Mouse (Mus musculus): ENCODE data around the gene Blcap. TPM values are rescaled to one million over a fixed set of nuclear protein-coding genes. Genes with fewer than 3 reads are reported as not detected.
A peak's percentile ranks its signal among the peaks of the same experiment; 100 is the strongest.

The Blcap gene
- polyA plus RNA-seq, 1 experiment from 2014 or later: 76.0 TPM

DNA sequence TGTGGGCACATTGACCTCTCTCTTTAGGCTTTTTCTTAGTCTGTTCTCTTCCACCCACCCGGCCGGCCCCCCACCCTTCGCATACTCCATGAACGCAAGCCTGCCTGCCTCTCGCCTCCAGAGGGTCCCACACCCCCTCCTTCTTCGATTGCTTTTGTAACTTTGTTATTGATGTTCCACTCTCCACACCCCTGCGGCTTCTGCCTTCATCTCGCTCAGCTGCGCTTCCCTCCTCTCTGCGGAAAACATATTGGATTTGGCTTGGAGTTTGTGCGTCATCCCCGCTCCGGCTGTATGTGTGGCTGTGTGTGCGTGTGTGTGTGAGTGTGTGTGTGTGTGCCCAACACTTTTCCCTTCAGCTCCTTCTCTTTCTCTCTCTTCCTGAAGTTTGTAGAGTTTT, 64.3 kb downstream of the Blcap start:
- no peaks in the 10 kb centered on the region for H3K27me3 ChIP-seq (ENCODE audit: control insufficient read depth, insufficient read depth, low read length)
- no peaks in the 10 kb centered on the region for H3K36me3 ChIP-seq (ENCODE audit: control insufficient read depth, insufficient read depth, low read length)
- no peak overlapping the region; the same call in 1 of the 2 replicates for H3K4me2 ChIP-seq (ENCODE audit: low read depth, severe bottlenecking)
- no peak overlapping the region for H3K4me3 ChIP-seq (ENCODE audit: low read depth, low read length)
- no peaks in the 10 kb centered on the region for H3K9me3 ChIP-seq (ENCODE audit: control insufficient read depth, low read length)
- no peak overlapping the region for H3K27ac ChIP-seq (replicated peaks; ENCODE audit: low read depth, low read length)
- no peak overlapping the region for H3K9ac ChIP-seq (ENCODE audit: low read length)
- H3K4me1 ChIP-seq (ENCODE audit: control insufficient read depth, insufficient read depth, low read length): peaks cover 11% of the 10 kb centered on the region
- no peak for ATAC-seq (ENCODE audit: insufficient number of reproducible peaks, low FRiP score, low TSS enrichment, low read depth)
- WGBS: 41% methylated on average over 14 of the region's 14 CpGs
- DNase-seq (ENCODE audit: low spot score): peak; percentile 34

Small RNAs within 50 kb of the gene (microRNA-seq; reads per million reads assigned to microRNA genes)
- 7.0 reads per million, percentile 16 among the genes with 10 or more reads in this experiment for gene Gm23134

Other genes starting within 250 kb of the Blcap start
- gene Ghrh, start 223.8 kb downstream of the Blcap start, polyA plus RNA-seq (2014; fragmentation: Nextera tagmentation; extraction: Ambion mirVana): not detected in 2 replicates
- gene Manbal, start 203.7 kb downstream of the Blcap start, polyA plus RNA-seq (2014; fragmentation: Nextera tagmentation; extraction: Ambion mirVana): 38.1 and 38.3 TPM in 2 replicates
- gene Src, start 152.8 kb downstream of the Blcap start, polyA plus RNA-seq (2014; fragmentation: Nextera tagmentation; extraction: Ambion mirVana): 13.2 and 18.5 TPM in 2 replicates
- gene Nnat, start 11.2 kb downstream of the Blcap start, polyA plus RNA-seq (2014; fragmentation: Nextera tagmentation; extraction: Ambion mirVana): 1,283 and 1,480 TPM in 2 replicates
- gene Ctnnbl1, start 166.1 kb upstream of the Blcap start, polyA plus RNA-seq (2014; fragmentation: Nextera tagmentation; extraction: Ambion mirVana): 87.9 and 88.6 TPM in 2 replicates